Mouse (Mus musculus) frontal cortex, postnatal 14 days (tissue): ENCODE results near the gene Ctu2.

Source experiments
- DNase-seq, 2 experiments: peaks; one replicate each; pipeline ENCODE4 v3.0.0; 2022; ENCODE audit warnings: low spot score in 2 of 2

Gene Ctu2

GRCm38 (mm10) chr8:122445203-122445602, 30.7 kb upstream of the Ctu2 start:
- DNase-seq: no peak

DNA sequence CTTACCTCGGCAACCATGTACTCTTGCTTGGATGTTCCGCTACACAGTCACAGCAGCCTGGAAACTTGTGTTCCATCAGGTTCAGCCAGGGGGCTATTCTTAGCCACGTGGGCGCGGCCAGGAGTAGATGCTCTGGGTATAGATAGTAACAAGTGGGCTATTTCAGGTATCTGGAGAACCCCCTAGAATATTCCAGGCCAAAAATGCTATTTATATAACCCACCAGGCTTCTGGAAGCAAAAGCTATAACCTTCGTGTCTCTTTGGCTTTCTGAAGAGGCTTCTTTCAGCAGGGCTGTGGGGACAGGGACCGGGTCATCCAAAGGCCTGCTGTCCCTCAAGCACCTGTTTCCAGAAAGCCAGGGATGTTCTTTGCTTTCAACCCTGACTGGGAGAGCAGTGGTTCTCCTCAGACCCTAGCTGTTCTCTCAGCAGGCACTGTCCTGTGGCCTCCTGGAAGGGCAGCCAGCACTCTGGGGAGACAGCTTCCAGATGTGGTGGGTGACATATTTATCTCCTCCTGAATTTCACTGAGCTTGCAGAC, 24.7 kb upstream of the Ctu2 start:
- DNase-seq: no peak

DNA sequence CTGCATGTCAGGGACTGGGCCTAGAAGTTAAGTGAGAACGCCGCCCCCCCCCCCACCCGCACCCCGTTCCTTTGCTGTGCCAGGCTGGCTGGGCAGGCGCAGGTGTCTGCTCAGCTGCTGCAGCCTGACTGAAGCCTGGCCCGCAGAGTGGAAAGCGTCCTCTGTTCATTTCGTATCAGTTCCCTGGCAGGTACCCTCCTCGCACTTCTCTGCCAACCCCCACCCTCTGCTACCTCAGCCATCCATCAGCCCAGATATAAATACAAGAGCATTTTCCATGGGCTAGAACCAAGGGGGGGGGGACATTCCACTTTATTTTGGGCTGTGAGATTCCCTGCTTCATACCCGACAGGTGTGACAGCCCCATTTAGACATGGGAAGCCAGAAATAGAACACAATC, 23.8 kb upstream of the Ctu2 start:
- DNase-seq: no peak

DNA sequence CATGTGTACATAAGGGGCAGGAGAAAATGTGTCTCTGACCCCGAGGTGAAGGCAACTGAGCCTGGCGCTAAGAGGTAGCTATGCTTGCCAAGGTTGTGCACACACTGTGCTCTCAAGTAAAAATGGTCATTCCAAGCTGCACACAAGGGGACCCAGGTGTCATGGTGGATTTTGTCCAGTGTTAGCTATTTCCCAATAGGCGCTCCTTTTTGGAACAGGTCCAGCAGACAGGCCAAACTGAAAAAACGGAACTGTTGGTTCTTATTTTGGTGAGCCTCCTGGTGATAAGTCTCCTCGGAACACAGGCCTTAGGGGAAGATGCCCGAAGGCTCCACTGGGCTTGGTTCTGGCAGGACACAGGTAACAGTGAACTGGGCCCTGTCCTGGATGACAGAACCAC, 21.5 kb upstream of the Ctu2 start:
- DNase-seq: no peak

DNA sequence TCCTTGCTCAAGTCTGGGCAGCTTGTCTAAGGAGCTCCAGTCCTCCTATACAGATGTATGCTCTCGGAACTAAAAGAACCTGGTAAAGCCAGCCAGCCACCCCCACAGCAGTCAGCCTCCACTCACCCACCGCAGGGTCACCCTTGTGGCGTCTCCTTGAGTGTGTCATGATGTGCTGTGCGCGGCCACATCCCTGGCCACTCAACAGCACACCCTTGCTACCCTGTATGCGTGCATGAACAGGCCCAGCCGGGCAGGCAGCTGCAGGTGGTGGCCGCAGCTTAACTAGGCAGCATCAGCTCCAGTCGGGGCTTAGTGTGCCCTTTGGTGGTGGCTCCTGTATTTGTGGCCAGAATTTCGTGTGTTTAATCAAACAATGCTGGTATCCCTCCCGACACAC, 18.8 kb upstream of the Ctu2 start:
- DNase-seq: no peak

DNA sequence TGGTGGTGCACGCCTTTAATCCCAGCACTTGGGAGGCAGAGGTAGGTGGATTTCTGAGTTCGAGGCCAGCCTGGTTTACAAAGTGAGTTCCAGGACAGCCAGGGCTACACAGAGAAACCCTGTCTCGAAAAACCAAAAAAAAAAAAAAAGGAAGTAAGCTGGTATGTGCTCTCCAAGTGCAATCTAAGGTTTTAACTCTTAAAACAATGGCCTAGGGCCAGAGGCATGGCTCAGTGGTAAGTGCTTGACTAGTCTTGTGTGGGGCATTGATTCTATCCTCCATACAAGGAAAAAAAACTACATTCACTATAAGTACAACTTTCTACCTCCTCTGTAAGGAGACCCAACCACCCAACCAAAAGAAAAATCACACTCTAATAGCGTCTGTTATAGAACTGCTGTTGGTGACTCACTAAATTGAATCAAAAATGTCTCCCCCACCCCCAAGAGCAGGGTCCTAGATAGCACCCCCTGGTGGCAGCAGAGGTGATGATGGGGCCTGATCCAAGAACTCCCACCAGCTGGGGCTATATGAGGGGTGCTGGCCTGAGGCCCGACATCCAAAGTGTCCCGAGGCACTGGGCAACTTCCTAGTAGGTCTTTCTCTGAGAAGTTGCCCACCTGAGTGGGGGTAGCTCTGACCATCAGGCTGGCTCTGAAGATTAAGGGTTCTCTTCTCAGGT, 16.6 kb upstream of the Ctu2 start:
- no peak for DNase-seq

DNA sequence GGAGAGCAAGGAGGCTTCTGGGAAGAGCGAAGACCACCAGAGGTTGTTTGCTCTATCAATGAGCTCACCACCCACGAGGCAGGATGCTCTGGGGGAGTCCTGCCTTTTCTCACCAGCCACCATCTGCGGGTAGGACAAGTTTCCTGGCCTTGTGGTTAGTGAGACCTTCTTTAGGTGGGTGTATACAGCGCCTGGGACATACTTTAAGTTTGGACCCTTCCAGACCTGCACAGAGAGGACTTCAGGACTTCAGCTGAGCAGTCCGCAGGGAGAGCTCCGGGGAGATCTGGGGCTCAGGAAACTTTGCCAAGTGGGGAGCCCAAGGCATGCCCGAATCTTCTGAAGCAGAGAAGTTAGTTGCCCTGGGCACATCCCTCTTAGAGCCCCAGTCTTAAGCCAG, 16.0 kb upstream of the Ctu2 start:
- DNase-seq: no peak

DNA sequence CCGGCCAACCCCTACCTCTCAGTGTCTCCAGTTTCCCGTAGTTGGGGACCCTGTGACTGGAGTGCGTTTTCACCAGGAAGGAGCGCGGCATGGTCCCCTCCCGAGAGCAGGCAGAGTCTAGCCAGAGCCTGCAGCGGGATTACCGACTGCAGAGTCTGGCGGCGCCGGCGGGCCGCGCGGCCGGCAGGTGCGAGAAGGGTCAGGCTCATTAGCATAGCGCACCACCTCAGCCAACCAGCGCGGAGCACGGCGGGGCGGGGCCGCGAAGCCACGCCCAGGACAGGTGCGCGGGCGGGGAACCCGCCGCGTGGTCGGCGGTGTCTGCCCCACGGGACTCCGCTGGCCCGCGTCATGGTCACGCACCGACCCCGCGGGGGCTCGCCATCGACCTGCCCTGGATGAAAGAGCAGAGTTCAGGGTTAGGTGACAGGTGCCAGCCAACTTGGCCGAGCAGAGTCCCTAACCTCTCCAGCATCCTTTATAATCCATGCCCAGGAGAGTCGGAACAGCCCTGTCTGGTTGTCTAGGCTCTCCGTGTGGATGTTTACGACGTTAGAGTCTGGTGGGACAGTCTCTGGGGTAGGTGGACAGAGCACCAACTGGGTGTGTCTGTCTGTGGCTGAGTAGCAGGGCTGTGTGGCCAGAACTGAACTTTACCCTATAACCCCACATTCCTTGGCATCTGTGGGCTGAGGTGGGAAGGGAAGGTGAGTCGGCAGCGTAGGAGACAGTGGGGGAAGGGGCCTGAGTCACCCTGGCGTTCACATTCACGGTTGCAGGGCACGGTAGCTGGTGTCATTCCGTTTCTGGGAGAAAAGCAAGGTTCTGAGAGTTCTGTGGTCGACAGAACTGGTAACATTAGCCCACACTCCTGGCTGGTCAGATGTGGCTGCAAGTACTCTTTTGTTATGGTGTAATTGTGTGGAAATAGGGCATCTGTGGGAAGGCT, 15.1 kb upstream of the Ctu2 start, which contains the start of gene Snai3:
TSS of gene Snai3 (minus strand) at position 210 of the 949 bp plus-strand sequence.
- no peak for DNase-seq

DNA sequence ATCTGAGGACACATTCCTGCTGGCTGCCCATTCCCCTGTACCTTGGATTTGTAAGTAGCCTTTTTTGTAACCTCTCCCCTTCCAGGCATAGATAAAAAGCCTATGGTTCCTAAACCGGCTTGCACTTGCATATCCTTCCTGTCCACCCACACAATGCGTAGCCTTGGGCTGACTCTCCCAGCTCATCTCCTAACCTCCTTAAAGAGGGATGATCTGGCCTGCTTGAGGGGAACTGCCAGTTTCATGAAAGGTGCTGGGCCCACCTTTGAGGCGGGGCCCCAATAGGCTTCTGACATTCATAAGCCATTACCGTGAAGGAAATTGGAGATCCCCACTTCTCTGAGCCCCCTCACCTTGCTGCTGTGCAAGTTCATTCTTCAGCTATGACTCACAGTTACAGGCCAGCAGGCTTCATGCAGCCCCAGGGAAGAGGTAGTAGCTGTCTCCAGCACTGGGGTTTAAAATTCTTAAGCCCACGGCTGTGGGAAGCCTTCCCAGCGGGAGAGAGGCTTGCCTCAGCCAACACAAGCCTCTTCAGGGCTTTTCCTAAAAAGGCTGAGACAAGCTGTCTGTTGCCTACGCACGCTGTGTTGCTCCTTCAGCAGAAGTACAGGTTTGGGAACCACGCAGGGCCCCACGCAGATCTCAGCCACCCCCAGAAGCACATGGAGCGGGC, 14.3 kb upstream of the Ctu2 start:
- DNase-seq: peak in 1 of 2 experiments; percentile 39

DNA sequence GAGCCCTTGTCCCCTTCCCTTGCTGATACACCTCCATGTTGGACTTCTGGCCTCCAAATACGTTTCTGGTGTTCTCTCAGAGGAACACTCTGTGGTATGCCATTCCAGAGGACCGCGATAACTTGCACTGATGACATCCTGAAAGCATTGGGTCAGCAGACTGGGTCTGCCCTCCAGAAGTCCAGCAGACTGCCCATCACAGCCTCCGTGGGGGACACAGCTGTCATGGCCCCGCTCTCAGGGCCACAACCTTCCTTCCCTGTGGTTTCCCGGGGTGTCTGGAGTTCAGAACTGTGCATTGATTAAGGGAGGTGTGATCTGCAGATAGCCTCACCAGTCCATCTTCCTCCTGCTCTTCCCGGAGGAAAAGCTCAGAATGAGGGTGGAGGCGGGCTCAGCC, 13.4 kb upstream of the Ctu2 start:
- no peak for DNase-seq

GRCm38 (mm10) chr8:122463651-122464640, 12.0 kb upstream of the Ctu2 start:
- no peak for DNase-seq

DNA sequence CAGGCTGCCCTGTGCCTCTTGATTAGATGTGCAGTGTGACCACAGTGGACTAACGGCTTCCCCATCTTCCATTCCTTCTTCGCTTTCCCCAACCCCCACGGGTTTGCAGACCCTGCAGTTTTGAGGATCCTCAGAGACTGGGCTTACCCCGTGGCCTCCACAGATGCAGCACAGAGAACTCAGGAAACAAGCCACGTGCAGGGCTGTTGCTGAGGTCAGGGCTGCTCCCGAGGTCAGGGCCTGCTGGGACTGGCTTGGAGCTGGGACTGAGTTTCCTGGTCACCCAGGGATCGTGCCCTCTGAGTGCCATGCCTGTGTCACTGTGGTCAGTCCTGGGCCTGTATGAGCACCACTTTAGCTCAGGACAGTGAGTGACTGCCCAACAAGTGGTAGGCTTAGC, 11.0 kb upstream of the Ctu2 start:
- no peak for DNase-seq

GRCm38 (mm10) chr8:122467816-122468215, 8.1 kb upstream of the Ctu2 start:
- DNase-seq: no peak

- no peak for DNase-seq
Observed at GRCm38 (mm10) chr8:122469407-122469806, 6.5 kb upstream of the Ctu2 start.

- DNase-seq: no peak
Observed at GRCm38 (mm10) chr8:122469965-122470364, 6.0 kb upstream of the Ctu2 start.

DNA sequence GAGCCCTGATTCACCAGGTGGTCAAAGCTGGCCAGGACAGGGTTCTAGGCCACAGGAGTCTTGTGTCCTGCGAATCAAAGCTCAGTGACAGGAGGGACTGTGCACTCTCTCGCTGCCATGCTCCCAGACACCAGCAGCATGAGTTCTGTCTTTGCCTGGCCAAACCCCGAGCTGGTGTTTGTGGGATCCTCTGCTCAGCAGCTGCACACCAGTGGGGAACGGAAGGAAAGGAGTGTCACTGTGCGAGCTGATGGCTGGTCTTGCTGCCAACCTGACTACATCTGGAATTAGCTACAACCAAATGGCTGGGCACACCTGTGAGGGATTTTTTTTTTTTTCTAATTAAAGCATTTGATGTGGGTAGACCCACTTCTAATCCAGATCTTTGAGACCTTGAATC, 5.3 kb upstream of the Ctu2 start:
- DNase-seq: no peak

GRCm38 (mm10) chr8:122473911-122474421, 2.0 kb upstream of the Ctu2 start:
- no peak for DNase-seq

DNA sequence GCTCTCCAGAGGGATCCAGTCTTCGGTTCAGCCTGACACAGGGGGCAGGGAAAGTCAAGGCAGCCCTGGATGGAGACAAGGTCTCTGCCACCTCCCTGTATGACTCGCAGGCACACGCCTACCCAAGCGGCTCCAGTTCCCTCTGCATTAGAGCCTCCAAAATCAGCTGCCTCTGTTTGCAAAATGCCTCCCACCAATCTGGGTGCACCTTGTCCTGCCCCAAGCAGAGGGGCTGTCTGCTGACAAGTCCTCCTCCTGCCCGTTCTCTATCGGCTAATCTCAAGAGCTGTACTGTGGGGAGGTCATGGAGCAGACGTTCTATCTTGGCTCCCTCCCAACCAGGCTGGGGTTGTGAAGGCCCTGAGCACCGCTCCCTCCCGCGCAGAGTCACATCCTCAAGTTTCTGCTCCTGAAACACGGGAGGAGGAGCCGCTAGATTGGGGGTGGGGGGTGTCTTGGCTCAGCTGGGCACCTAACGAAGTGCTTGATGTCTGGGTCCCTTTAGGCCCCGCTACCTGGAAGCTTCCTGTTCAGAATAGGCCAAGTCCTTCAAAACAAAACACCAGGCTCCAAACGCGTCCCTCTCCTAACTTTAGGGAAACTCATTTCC, 887 bp upstream of the Ctu2 start:
- DNase-seq: no peak

DNA sequence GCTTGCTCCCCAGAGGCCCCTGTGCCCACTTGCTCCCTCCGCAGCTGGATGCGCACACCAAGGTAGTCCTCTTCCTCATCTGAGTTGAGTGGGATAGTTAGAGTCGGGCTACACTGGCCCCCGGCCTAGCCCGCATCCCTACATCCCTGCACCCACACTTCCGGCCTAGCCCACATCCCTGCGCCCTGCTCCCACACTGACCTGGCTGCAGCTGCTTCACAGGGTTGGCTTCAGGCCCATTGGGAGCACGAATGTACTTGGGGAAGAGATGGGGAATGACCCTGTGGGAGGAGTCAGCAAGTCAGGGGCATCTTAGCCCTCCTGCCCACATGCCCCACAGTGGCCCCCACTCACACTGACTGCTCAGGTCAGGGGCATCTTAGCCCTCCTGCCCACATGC, 6.5 kb downstream of the Ctu2 start:
- no peak for DNase-seq

- DNase-seq: no peak
Observed at GRCm38 (mm10) chr8:122483877-122484276, 7.9 kb downstream of the Ctu2 start.
